Mouse (Mus musculus) bone marrow, adult 2 months (tissue): Measurements from ENCODE around the gene Mab21l1.

Source experiments
- CTCF ChIP-seq: fragments of 200-500 bp; IDR thresholded peaks from 2 replicates; pipeline ENCODE4 v1.5.1; 2011; ENCODE audit warnings: low read length, control low read depth; ENCODE audit not compliant: control insufficient read depth, insufficient read depth
- POLR2A ChIP-seq: fragments of 200-500 bp; IDR thresholded peaks from 2 replicates; pipeline ENCODE4 v1.6.1; 2011; ENCODE audit warnings: low read depth, mild to moderate bottlenecking, control low read depth, low read length, borderline replicate concordance; ENCODE audit not compliant: control insufficient read depth

GRCm38 (mm10) chr3:55793842-55794575 lies 11.7 kb downstream of the Mab21l1 start:
- TF ChIP-seq CTCF (no peak), POLR2A (no peak)
